Mouse (Mus musculus): ENCODE data around the gene Csnk2b. TPM values are rescaled to one million over a fixed set of nuclear protein-coding genes. Genes with fewer than 3 reads are reported as not detected.

Gene Csnk2b
- polyA plus RNA-seq, 1 experiment = 179 TPM

GRCm38 (mm10) chr17:35092403-35093198 is 29.3 kb downstream of the Csnk2b start:
- no peak for DNase-seq (ENCODE audit: extremely low spot score in 1 of 2, low spot score in 1 of 2)

GRCm38 (mm10) chr17:35090166-35090932 is 31.5 kb downstream of the Csnk2b start:
- DNase-seq (ENCODE audit: extremely low spot score in 1 of 2, low spot score in 1 of 2) = no peak

DNA sequence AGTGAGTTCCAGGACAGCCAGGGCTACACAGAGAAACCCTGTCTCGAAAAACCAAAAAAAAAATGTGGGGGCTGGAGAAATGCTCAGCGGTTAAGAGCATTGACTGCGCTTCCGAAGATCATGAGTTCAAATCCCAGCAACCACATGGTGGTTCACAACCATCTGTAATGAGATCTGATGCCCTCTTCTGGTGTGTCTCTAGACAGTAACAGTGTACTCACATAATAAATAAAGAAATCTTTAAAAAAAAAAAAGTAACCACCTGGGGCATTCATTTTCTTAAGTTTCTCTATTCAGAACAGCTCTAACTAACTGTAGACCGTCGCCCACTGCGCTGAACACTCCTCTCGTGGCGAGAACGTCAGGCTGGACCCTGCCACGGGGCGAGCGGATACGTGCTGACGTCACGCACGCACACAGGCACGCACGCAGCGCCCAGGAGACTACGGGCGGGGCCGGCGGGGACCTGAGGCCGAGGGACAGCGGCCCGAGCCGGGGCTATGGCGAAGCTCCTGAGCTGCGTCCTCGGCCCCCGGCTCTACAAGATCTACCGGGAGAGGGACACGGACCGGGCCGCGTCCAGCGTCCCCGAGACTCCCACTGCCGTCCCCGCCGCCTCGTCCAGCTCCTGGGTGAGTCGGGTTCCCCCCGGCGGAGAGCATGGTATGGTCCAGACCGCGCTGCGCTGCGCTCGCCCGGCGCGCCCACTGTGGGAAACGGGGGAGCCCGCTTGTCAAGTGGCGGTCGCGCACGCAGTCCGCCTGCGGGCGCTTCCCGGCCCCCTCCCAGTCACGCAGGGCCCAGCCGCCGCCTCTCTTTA is 32.8 kb downstream of the Csnk2b start, which contains the start of gene Abhd16a:
TSS of gene Abhd16a (plus strand) at position 439 of the 820 bp plus-strand sequence.
- peak; percentile 87 to 95 for DNase-seq (ENCODE audit: extremely low spot score in 1 of 2, low spot score in 1 of 2)

- DNase-seq (ENCODE audit: extremely low spot score in 1 of 2, low spot score in 1 of 2) = no peak
Observed at GRCm38 (mm10) chr17:35088151-35088550, 33.7 kb downstream of the Csnk2b start.

GRCm38 (mm10) chr17:35085208-35085865 is 36.5 kb downstream of the Csnk2b start, which contains the start of gene Ly6g6f:
Gene Ly6g6f, minus strand, starts transcription at chr17:35085610.
- DNase-seq (ENCODE audit: extremely low spot score in 1 of 2, low spot score in 1 of 2) = no peak

GRCm38 (mm10) chr17:35083929-35084497 is 37.8 kb downstream of the Csnk2b start:
- no peak for DNase-seq (ENCODE audit: extremely low spot score in 1 of 2, low spot score in 1 of 2)

GRCm38 (mm10) chr17:35082841-35083576 is 38.8 kb downstream of the Csnk2b start:
- no peak for DNase-seq (ENCODE audit: extremely low spot score in 1 of 2, low spot score in 1 of 2)

DNA sequence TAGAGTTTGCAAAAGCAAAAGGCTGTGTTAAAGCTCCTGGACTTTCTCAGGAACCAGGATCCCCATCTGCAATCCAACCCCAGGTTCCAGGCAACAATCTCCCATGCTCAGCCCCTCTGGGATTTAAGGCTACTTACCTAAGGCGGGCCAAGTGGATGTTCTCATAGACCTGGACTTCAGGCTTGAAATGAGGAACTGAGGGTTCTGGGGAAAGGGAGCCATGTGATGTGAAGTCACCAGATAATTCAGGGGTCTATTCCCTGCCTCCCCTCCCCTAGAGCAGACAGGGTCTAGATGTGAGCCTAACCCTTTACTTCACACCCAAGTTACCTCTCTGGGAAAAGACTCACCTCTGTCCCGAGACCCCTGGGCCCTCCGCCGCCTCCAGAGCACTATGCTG is 41.1 kb downstream of the Csnk2b start:
- no peak for DNase-seq (ENCODE audit: extremely low spot score in 1 of 2, low spot score in 1 of 2)

DNA sequence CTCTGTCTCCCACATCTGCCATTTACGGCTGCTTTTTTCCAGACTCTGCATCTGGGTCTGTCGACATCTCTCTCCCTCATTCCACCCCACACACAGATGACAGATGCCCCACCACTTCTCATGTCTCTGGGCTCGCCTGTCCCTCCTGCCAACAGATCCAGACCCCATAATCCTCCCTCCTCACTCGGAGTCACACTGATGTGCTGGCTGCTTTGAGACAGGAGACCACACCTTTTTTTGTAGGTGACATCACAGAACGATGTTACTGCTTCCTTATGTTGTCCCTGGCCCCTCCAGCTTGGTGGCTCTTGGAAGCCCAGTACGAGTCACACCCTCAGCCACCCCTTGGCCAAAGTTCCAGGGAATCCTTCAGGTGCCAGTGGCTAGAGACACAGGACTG is 41.6 kb downstream of the Csnk2b start:
- DNase-seq (ENCODE audit: extremely low spot score in 1 of 2, low spot score in 1 of 2) = no peak

DNA sequence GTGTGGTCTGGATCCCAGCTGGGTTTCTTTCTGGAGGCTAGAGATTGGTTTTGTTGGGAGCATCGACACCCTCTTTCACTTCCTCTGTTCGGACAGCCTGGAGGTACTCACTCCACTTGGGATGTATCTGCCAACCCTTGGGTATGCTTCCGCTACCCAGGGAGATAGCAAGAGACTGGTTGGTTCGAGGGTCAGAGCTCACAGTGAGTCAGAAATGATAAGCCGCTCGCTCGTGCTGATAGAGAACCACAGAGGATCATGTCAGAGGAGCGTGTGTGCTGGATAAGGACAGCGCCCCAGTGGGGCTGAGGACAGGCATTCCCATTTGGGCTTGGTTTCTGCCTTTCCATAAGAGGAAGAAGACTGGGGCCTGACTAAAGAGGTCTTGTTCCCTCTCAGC is 42.1 kb downstream of the Csnk2b start:
- no peak for DNase-seq (ENCODE audit: extremely low spot score in 1 of 2, low spot score in 1 of 2)

DNA sequence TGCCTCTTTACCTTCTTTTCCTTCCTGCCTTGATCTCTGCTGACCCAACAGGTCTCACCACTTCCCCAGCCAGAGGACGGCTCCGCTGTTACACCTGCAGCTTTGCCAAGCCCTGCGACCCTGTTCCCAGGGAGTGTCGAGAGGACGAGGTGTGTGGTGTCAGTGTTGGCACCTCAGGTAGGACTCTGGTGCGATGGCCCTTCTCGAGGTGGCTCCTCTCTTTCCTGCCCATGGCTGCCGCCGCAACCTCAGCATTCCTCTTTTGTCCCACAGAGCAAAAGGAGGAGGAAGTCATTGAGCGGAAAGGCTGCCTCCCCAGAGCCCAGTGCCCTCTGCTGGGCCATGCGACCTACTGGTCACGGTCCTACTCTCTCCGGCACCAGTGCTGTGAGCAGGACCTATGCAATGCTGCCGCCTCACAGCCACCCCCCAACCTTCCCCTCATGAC is 44.0 kb downstream of the Csnk2b start, which contains the start of gene Ly6g6d:
TSS of gene Ly6g6d (minus strand) at position 280 of the 448 bp plus-strand sequence.
- no peak for DNase-seq (ENCODE audit: extremely low spot score in 1 of 2, low spot score in 1 of 2)

DNA sequence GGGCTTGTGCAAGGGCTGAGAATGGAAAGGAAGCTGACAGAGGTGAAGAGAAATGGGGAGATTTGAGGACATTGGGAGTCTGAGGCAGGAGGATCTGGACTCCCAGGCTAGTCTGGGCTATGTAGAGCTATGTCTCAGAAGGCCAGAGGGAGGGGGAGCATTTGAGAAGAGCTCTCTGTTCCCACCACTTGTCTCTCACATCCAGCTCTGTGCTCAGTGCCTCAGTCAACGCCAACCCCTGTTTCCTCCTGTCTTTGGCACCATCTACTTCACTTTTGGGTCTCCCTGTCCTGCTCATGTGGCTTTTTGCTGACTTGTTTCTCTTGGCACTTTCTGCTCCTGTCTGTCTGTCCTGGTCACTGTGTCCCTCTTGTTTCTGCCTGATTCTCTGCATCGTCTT is 44.6 kb downstream of the Csnk2b start:
- DNase-seq (ENCODE audit: extremely low spot score in 1 of 2, low spot score in 1 of 2) = no peak

- DNase-seq (ENCODE audit: extremely low spot score in 1 of 2, low spot score in 1 of 2) = no peak
Observed at GRCm38 (mm10) chr17:35076507-35077176, 45.2 kb downstream of the Csnk2b start, which contains the start of gene Ly6g6e. Gene Ly6g6e, plus strand, starts transcription at chr17:35076902.

- DNase-seq (ENCODE audit: extremely low spot score in 1 of 2, low spot score in 1 of 2) = no peak
Observed at GRCm38 (mm10) chr17:35074097-35074496, 47.8 kb downstream of the Csnk2b start.

GRCm38 (mm10) chr17:35071454-35071853 is 50.4 kb downstream of the Csnk2b start:
- no peak for DNase-seq (ENCODE audit: extremely low spot score in 1 of 2, low spot score in 1 of 2)

GRCm38 (mm10) chr17:35070556-35071229 is 51.2 kb downstream of the Csnk2b start:
- DNase-seq (ENCODE audit: extremely low spot score in 1 of 2, low spot score in 1 of 2) = no peak

DNA sequence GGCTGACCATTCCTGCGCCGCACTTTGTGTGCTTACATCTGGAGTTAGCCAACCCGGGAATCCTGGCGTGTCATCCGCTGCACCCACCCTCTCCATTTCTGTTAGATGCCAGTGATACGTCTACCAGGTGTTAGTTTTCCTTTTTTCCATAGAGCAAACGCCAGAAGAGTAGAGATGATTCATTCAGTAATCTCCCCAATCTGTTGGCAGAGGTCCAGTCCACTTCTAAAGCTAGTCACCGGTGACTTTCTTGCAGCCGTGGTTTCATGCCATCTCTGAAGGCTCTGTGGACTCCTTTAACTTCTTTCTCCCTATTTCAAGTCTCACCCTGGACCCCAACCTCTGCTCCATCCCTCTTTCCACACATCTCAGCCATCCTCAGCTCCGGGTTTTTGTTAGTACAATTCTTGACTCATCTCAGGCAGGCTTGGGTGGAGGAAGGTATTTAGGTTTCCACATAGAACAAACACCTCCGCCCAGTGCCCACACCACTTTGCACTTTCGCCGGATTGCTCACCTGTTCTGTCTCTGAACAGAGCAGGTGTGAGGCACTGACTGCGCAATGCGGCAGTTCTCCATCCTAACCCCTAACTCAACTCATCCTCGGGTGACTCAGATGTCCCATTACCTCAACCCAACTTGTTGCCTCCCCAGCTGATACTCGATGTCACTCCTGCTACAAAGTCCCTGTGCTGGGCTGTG is 53.5 kb downstream of the Csnk2b start:
- DNase-seq (ENCODE audit: extremely low spot score in 1 of 2, low spot score in 1 of 2) = peak in 1 of 2 experiments; percentile 48

Data from frontal cortex, adult 2 months (tissue).